Mouse (Mus musculus): ENCODE measurements around the gene Aqp2.

Gene Aqp2

DNA sequence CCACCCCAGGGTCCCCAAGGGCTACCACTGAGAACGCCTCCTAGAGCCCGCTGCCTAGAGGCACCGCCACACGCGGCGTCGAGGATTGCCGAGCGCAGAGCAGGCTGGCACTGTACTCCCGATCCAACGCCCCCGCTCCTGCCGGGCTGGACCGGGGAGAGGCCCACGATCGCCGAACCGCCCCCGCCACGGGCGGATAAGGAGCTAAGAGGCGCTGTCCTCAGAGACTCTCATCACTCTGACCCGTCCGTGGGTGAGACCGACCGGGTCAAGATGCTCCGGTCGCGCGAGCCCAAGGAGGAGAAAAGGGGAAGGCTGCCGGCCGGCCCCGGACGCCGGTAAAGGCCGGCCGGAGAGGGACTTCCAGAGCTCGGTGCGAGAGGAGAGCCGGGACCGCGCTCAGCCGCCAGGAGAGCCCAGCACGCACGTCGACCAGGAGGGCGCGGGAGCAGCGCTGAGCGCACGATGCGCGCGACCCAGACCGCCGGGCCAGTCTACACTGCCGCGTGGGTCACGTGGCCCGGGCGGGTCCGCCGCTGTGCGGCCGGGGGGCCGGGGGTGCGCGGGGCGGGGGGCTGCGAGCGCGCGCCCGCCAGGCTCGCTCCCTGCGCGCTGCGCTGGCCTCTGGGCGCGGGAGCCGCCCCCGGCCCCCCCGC, 11.7 kb downstream of the Aqp2 start, which contains the start of gene Aqp5:
Aqp5 (plus strand) TSS at position 354 of the 656 bp plus-strand sequence.
- DNase-seq (ENCODE audit: low spot score), result peak; percentile 68

- DNase-seq (ENCODE audit: low spot score), result no peak
Measured at GRCm38 (mm10) chr15:99592177-99592576, 13.3 kb downstream of the Aqp2 start.

DNA sequence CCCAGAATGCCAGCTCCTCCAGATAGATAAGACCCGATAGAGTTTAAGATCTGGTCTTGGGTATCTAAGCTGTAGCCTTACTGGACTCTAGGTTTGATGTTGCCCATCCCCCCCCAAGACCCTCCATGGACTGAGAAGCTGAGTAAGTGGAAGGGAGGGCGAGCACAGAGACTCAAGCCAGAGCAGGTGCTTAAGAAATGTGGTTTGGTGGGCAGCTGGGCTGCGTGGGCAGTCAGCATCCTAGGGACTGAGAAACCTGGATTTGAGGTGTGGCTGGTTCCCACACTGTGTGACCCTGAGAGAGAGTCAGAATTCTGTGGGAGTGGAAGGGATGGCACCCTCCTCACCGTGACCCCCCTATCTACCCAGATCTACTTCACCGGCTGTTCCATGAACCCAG, 14.0 kb downstream of the Aqp2 start:
- no peak for DNase-seq (ENCODE audit: low spot score)

- peak; percentile 39 for DNase-seq (ENCODE audit: low spot score)
Measured at GRCm38 (mm10) chr15:99594951-99595350, 16.1 kb downstream of the Aqp2 start.

DNA sequence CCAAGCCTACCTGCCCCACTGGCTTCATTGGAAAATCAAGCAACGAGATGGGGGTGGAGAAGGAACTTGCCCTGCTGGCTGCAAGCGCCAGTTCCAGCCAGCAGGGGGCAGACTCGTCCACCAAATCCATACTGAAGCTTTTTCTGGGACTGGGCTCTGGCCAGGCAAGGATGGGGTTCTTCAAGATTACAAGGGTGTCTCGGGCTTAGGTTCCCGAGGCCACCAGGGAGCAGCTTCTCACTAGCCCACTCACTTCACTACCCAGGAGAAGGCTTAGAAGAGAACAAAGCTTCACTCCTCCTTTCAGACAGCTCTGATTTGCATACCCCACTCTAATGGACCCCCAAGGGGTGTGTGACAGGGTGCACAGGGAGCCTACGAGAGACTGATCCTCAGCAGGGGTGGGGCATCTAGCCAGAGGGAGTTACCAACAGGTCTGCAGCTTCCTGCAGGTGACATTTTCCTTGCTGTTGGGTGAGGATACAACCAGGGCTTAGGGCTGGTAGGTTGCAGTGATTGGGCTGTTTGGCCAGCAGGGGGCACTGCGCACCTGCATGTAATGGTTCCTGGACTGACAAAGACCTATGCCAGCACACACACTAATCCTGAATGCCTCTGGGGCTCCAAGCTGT, 17.3 kb downstream of the Aqp2 start:
- DNase-seq (ENCODE audit: low spot score), result peak; percentile 93

DNA sequence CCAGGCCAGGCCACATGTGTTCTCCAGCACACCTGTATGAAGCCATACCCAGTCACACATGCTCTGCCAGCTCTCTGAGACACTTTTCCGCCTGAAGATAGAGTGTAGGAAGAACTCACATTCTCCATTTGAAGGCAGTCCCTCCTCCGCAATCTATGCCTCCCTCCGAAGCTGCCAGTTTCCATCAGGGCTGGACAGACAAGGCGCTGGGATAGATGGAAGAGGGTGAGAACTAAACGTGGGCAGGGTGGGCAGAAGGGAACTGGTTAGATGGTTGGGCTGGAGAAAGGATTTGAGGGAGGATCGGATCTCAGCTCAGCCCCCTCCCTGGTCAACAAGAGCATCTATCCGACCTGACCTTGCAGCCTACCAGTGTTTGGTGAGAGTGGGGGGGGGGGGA, 18.0 kb downstream of the Aqp2 start:
- DNase-seq (ENCODE audit: low spot score), result peak; percentile 41

- peak; percentile 40 for DNase-seq (ENCODE audit: low spot score)
Measured at GRCm38 (mm10) chr15:99597596-99597995, 18.7 kb downstream of the Aqp2 start.

DNA sequence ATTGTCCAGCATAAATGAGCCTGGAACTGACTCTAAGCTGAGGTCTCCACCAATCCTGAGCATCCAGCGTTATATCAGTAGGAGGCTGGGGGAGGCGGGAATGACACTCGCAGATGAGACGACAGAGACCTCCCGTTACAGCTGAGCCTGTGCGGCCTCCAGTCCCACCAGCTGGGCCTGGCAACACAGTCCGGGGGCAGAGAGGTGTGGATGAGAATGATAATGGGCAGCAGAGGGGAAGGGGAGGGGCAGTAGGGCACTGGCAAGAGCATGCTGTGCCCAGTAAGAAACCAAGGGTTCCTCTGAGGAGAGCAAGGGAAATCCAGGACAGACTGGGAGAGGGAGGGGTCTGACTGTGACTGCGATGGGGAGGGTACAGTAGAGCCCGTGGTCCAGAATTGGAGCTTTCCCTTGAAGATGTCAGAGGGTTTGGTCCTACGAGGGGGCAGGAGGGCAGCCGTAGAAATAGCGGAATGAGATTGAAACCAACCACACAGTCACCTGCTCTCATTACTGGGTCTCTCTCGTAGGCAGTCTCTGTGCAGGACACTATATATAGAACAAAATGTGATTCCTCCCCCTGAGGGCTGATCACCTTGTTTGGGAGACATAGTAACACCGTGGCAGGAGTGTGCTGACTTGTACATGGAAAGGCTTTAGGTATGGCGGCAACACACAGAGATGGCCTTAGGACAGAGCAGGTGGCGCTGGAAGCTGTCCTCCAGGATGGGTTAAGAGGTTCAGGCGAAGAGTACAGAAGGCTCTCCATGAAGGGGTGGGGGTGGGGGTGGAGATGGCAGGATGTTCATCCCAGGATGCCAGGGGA, 20.6 kb downstream of the Aqp2 start:
- no peak for DNase-seq (ENCODE audit: low spot score)

- DNase-seq (ENCODE audit: low spot score), result peak; percentile 43
Measured at GRCm38 (mm10) chr15:99600986-99601822, 22.3 kb downstream of the Aqp2 start, which contains the start of gene Aqp6. TSS of gene Aqp6 (plus strand) at chr15:99601400.

DNA sequence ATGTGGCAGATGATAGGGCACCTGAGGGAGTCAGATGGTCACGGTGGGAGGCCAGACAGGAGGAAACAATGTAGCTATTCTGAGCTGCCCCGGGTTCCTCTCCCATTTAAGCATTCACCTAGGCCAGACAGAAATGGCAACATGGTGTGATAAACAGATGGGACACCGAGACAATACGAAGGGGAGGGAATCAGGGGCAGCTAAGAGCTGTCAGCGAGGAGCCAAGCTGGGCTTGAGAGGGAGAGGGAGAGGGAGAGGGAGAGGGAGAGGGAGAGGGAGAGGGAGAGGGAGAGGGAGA, 22.9 kb downstream of the Aqp2 start:
- peak; percentile 38 for DNase-seq (ENCODE audit: low spot score)

- peak; percentile 40 for DNase-seq (ENCODE audit: low spot score)
Measured at GRCm38 (mm10) chr15:99602206-99602820, 23.5 kb downstream of the Aqp2 start.

- DNase-seq (ENCODE audit: low spot score), result no peak
Measured at GRCm38 (mm10) chr15:99603216-99603615, 24.4 kb downstream of the Aqp2 start.

DNA sequence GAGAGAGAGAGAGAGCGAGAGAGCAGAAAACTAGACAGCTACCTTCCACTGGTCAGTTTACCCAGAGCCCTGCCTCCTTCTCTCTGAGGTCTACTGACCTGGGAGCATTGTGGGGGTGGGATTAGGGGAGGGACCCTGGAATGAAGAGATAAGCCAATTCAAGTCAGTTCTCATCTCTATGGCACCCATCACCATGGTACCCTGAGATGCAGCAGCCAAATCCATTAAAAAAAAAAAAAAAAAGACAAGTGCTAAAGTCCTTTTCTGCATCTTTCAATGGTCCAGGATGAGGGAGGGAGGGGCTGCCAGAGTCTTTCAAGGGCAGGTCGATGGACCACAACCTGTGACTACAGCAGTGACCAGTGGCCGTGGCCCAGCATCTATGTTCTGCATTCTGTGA, 26.7 kb downstream of the Aqp2 start:
- DNase-seq (ENCODE audit: low spot score), result no peak

GRCm38 (mm10) chr15:99606515-99606914, 27.7 kb downstream of the Aqp2 start:
- no peak for DNase-seq (ENCODE audit: low spot score)

GRCm38 (mm10) chr15:99607388-99608113, 28.7 kb downstream of the Aqp2 start:
- DNase-seq (ENCODE audit: low spot score), result no peak

GRCm38 (mm10) chr15:99608382-99609125, 29.7 kb downstream of the Aqp2 start:
- DNase-seq (ENCODE audit: low spot score), result no peak

DNA sequence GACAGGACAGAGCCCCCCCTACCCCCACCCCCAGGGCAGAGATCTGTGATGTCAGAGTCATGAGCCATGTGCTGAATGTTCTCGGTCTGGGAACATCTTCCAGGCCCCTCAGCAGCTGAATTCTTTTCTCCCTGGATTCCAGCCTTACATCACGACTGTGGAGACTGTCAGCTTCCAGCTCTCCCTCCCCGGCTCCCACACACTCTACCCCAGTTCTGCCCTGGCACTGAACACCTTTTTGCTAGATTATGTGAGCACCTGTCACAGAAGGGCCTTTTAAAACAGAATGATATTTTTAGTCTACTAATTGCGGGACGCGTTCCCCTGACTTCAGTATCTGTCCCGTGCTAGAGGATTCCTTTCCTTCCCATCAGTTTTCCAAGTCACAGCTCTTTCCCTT, 32.7 kb downstream of the Aqp2 start:
- DNase-seq (ENCODE audit: low spot score), result no peak

DNA sequence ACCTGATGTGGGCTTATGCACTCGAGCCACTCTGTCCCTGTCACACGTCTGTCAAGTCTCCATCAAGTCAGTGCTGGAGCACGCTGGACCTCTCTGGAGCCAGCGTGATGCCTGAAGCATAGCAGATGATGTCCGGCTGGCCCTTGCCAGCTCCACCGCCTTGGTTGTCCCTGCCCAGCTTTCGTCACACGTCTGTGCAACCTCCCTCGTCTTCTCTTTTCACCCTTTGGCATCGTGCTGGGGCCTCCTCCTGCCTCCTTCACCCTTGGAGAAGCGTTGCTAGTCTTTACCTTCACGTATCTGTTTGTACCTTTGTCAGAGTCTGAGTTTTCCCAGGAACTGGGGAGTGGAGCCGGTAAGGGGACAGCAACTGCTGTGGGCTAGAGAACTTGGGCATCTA, 35.4 kb downstream of the Aqp2 start:
- no peak for DNase-seq (ENCODE audit: low spot score)

DNA sequence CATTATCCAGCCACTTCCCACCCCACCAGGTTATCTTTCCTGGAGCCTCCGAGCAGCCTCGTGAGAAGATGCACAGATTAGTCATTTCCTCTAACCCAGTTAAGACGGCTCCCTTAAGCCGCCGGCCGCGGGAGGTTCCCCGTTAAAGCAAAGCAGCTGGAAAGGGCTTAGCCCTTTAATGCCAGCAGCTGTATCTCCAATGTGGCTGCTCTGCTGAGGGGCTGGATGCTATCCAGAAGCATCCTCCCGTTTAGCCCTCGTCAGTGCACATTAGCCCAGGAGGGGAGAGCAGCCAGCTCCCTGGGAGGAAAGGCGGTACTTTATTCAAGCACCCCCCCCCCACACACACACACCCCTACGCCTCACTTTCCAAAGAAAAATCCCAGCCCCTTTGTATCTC, 35.9 kb downstream of the Aqp2 start:
- no peak for DNase-seq (ENCODE audit: low spot score)

- DNase-seq (ENCODE audit: low spot score), result no peak
Measured at GRCm38 (mm10) chr15:99615246-99615645, 36.4 kb downstream of the Aqp2 start.
